In the genomic region with DNA sequence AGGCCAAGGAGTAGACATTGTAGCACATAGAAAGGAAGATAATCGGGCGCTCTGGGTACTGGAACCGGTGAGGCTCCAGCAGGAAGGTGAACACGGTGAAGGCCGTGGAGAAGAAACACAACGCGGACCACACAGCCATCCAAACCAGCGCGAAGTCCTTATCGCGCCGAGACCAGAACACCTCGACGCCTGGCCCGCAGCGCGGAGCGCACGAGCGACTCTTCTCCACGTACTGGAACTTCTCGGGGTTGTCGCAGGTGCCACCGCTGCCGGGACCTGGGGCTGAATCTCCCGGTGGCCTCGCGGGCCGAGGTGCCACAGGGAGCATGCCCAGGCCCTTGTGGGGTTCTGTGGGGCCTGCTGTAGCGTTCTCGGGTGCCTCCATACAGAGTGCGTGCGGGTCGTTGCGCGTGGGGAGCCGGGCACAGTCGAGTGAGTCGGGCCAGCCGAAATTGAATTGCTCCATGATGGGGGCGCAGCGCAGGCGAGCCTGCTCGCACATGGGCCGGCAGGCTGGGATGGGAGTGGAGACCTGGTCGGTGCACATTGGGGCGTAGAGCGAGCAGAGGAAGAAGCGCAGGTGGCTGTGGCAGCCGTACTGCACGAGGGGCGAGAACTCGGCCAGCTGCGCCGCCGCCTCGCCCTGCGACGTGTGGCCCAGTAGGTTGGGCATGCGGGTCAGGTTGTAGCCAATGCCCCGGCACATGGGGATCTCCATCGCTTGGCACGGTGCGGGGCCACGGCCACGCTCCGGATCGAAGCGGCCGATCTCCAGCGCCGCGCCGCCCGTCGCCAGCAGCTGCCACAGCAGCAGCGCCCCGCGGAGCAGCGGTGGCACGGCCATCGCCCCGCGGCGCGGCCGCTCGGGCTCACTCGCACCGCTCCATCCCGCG, we compare ENCODE assay signal across 8 mouse cellular contexts. TPM values are rescaled to one million over a fixed set of nuclear protein-coding genes. Genes with fewer than 3 reads are reported as not detected.
DNase-seq lines count a peak whose midpoint lies in the region; ATAC-seq and TF ChIP-seq lines count a peak whose summit lies in the region.

No protein-coding gene starts in this region.

- peak overlapping the region; percentile 49 for H3K9ac ChIP-seq in intestine, embryonic 15.5 days
- H3K9ac ChIP-seq in midbrain, embryonic 16.5 days (ENCODE audit: low read depth, low read length) = peak overlapping the region; percentile 69

- 1% methylated on average over 92 of the region's 92 CpGs for WGBS in forebrain, embryonic 10.5 days
- WGBS in intestine, embryonic 15.5 days = 2% methylated on average over 92 of the region's 92 CpGs
- WGBS in midbrain, embryonic 16.5 days = under 1% methylated on average over 84 of the region's 92 CpGs

- TF ChIP-seq CTCF in layer of hippocampus, adult 2 months (conservative IDR thresholded peaks at IDR 0.05) = no peak

- H3K4me1 ChIP-seq in forebrain, embryonic 10.5 days = peaks cover 95% of the 10 kb centered on the region
- peaks cover 19% of the 10 kb centered on the region for H3K4me1 ChIP-seq in intestine, embryonic 15.5 days (replicated peaks)
- H3K4me1 ChIP-seq in midbrain, embryonic 16.5 days (ENCODE audit: control insufficient read depth, insufficient read depth, low read length) = peaks cover 11% of the 10 kb centered on the region; the same call in 1 of the 2 replicates

- no peak overlapping the region for H3K27ac ChIP-seq in layer of hippocampus, adult 2 months
- H3K27ac ChIP-seq in forebrain, embryonic 10.5 days = peak overlapping the region; percentile 94
- no peak overlapping the region for H3K27ac ChIP-seq in intestine, embryonic 15.5 days
- H3K27ac ChIP-seq in midbrain, embryonic 16.5 days (ENCODE audit: low read length) = peak overlapping the region; percentile 18; the same call in 1 of the 2 replicates

- H3K9me3 ChIP-seq in forebrain, embryonic 10.5 days = no peaks in the 10 kb centered on the region
- H3K9me3 ChIP-seq in intestine, embryonic 15.5 days = no peaks in the 10 kb centered on the region
- H3K9me3 ChIP-seq in midbrain, embryonic 16.5 days (replicated peaks; ENCODE audit: control insufficient read depth, low read length, poor library complexity, severe bottlenecking) = no peaks in the 10 kb centered on the region

- H3K4me3 ChIP-seq in layer of hippocampus, adult 2 months = peak overlapping the region; percentile 58
- peak overlapping the region; percentile 79 for H3K4me3 ChIP-seq in forebrain, embryonic 10.5 days
- peak overlapping the region; percentile 61 for H3K4me3 ChIP-seq in intestine, embryonic 15.5 days (replicated peaks)
- H3K4me3 ChIP-seq in midbrain, embryonic 16.5 days (ENCODE audit: low read depth, low read length) = peak overlapping the region; percentile 62

- peak overlapping the region; percentile 100 for H3K4me2 ChIP-seq in intestine, embryonic 15.5 days (replicated peaks)
- peak overlapping the region; percentile 85 for H3K4me2 ChIP-seq in midbrain, embryonic 16.5 days (ENCODE audit: low read length)

- DNase-seq in layer of hippocampus, adult 2 months (ENCODE audit: low spot score in 2 of 2) = no peak
- no peak for DNase-seq in layer of hippocampus, postnatal 25 days (ENCODE audit: extremely low spot score in 1 of 2, low spot score in 1 of 2)
- peak; percentile 71 for DNase-seq in R1 (ENCODE audit: low read depth, low spot score)
- DNase-seq in forebrain, embryonic 10.5 days (ENCODE audit: extremely low spot score, low spot score) = peak; percentile 42
- DNase-seq in frontal cortex, postnatal 14 days (ENCODE audit: low spot score in 2 of 2) = no peak
- DNase-seq in cerebellum, adult 9-11 months = no peak

- H3K27me3 ChIP-seq in forebrain, embryonic 10.5 days (ENCODE audit: poor library complexity, severe bottlenecking) = peaks cover 27% of the 10 kb centered on the region
- peaks cover 21% of the 10 kb centered on the region for H3K27me3 ChIP-seq in intestine, embryonic 15.5 days (replicated peaks)
- H3K27me3 ChIP-seq in midbrain, embryonic 16.5 days (ENCODE audit: control insufficient read depth, insufficient read depth, low read depth, low read length) = peaks cover 8% of the 10 kb centered on the region

- peak; percentile 71 for ATAC-seq in intestine, embryonic 15.5 days
- ATAC-seq in midbrain, embryonic 16.5 days = peak; percentile 43

- peaks cover 30% of the 10 kb centered on the region for H3K36me3 ChIP-seq in forebrain, embryonic 10.5 days (replicated peaks)
- H3K36me3 ChIP-seq in intestine, embryonic 15.5 days = peaks cover 7% of the 10 kb centered on the region; the same call in 1 of the 2 replicates
- peaks cover 2% of the 10 kb centered on the region; the same call in 1 of the 2 replicates for H3K36me3 ChIP-seq in midbrain, embryonic 16.5 days (ENCODE audit: control insufficient read depth, insufficient read depth, low read length)

RNA-seq across cellular contexts. Expression of a gene that starts 0.6 kb away (rescaled TPM):
- total RNA-seq in layer of hippocampus, adult 2 months (2021) = 1 to 10 TPM; 4.5 to 5.0 TPM
- total RNA-seq in layer of hippocampus, postnatal 25 days (2021) = 1 to 10 TPM; 6.2 to 7.3 TPM
- 13.6 and 14.1 TPM in 2 replicates for polyA plus RNA-seq in forebrain, embryonic 10.5 days (2016; fragmentation: Nextera tagmentation; extraction: Ambion mirVana)
- 0.87 and 0.88 TPM in 2 replicates for polyA plus RNA-seq in intestine, embryonic 15.5 days (2015; fragmentation: Nextera tagmentation; extraction: Ambion mirVana)
- polyA plus RNA-seq in midbrain, embryonic 16.5 days (2015; fragmentation: Nextera tagmentation; extraction: Ambion mirVana) = 13.5 and 13.7 TPM in 2 replicates

Comparison
In these comparisons a context has a peak if more than half of its experiments do, and no peak if none do; other contexts are left out.
1. DNase-seq: peak in R1 (single experiment) and forebrain, embryonic 10.5 days (single experiment); none in layer of hippocampus, adult 2 months (0 of 2), layer of hippocampus, postnatal 25 days (0 of 2), frontal cortex, postnatal 14 days (0 of 2) and cerebellum, adult 9-11 months (single experiment).
2. H3K27ac ChIP-seq: peak in forebrain, embryonic 10.5 days (single experiment) and midbrain, embryonic 16.5 days (single experiment); none in layer of hippocampus, adult 2 months (single experiment) and intestine, embryonic 15.5 days (single experiment).
3. Peak in every context shown above with its lines, with median percentiles within 50 percentile points of each other: H3K4me3 ChIP-seq.